Mouse (Mus musculus) kidney, embryonic 15.5 days (tissue): ENCODE data around the gene Sirt2. TPM values are rescaled to one million over a fixed set of nuclear protein-coding genes. Genes with fewer than 3 reads are reported as not detected.

Experiments
- ATAC-seq: fragments of 200-750 bp; cut with Nextera tagmentation; replicated peaks from 2 replicates; pipeline ENCODE4 v1.8.0; 2017; ENCODE audit warnings: moderate TSS enrichment; ENCODE audit not compliant: low FRiP score
- H3K27ac ChIP-seq: fragments of 300-500 bp; sonication (generic); 2 replicates; pipeline ENCODE4 v1.5.1; 2015; ENCODE audit warnings: mild to moderate bottlenecking, inconsistent platforms
- H3K27me3 ChIP-seq: fragments of 300-500 bp; sonication (generic); 2 replicates; pipeline ENCODE4 v1.6.1; 2015; ENCODE audit warnings: inconsistent platforms
- H3K36me3 ChIP-seq: fragments of 300-500 bp; sonication (generic); 2 replicates; pipeline ENCODE4 v1.6.1; 2015; ENCODE audit warnings: inconsistent platforms
- H3K4me1 ChIP-seq: fragments of 300-500 bp; sonication (generic); 2 replicates; pipeline ENCODE4 v1.6.1; 2015; ENCODE audit warnings: inconsistent platforms
- H3K4me2 ChIP-seq: fragments of 300-500 bp; sonication (generic); 2 replicates; pipeline ENCODE4 v1.6.1; 2015; ENCODE audit warnings: moderate library complexity, mild to moderate bottlenecking, inconsistent platforms
- H3K4me3 ChIP-seq: fragments of 300-500 bp; sonication (generic); replicated peaks from 2 replicates; pipeline ENCODE4 v1.5.1; 2015; ENCODE audit warnings: mild to moderate bottlenecking, inconsistent platforms
- H3K9ac ChIP-seq: fragments of 300-500 bp; sonication (generic); 2 replicates; pipeline ENCODE4 v1.6.1; 2015; ENCODE audit warnings: mild to moderate bottlenecking, inconsistent platforms
- H3K9me3 ChIP-seq: fragments of 300-500 bp; sonication (generic); replicated peaks from 2 replicates; pipeline ENCODE4 v1.6.1; 2016; ENCODE audit warnings: inconsistent platforms
- WGBS: fragments of 180-500 bp; shearing (Covaris S2); methylation state at CpG from one replicate; pipeline ENCODE4 v1.1.7; 2015; ENCODE audit warnings: mixed read lengths; 5-methylcytosine and 5-hydroxymethylcytosine counted together
- polyA plus RNA-seq: library from polyadenylated mRNA; unstranded; fragments of >200 nt; fragmentation: Nextera tagmentation; extraction: Ambion mirVana; gene quantifications from 2 replicates; pipeline ENCODE4 v1.2.1, GENCODE M21; 2015

Sirt2 gene
- polyA plus RNA-seq, 1 experiment from 2014 or later, result 67.6 TPM

DNA sequence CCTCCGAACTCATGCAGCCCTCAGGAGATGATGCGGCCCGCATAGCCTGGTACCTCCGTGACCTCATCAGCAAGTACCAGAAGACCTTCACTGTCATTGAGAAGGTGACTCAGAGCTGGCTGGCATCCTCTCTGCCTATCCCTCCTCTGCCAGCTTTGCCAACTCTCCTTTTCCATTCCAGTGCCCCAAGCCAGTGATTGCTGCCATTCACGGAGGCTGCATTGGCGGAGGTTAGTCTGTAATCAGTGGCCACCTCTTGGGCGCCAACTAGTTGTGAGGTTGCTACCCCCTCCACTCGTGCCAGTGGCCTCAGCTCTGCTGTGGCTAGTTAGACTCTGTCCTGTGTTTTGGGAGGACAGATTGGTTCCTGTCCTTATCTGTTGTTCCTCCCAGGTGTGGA, 63.3 kb downstream of the Sirt2 start:
- Histone ChIP-seq H3K4me2 (no peak overlapping the region), H3K27me3 (no peaks in the 10 kb centered on the region), H3K9me3 (no peaks in the 10 kb centered on the region), H3K36me3 (peaks cover 33% of the 10 kb centered on the region), H3K4me1 (peaks cover 19% of the 10 kb centered on the region), H3K4me3 (no peak overlapping the region), H3K9ac (no peak overlapping the region), H3K27ac (no peak overlapping the region)
- no peak for ATAC-seq
- 94% methylated on average over 8 of the region's 8 CpGs for WGBS

DNA sequence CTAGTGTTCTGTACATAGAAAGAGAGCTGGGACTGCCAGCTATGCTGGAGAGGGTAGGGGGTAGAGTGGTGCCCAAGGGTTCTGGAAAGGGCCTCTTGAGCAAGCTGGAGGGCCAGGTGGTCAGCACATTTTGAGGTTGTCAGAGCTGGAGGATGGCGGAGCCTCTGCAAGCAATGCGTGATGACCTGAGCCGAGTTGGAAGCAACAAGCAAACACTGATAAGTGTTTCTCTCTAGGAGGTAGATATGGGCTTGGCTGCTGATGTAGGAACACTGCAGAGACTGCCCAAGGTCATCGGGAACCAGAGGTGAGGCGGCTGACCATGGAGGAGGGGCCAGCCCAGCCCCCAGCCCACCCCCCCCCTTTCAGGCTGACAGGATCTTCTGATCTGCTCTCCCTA, 64.4 kb downstream of the Sirt2 start:
- H3K27me3 ChIP-seq, result no peaks in the 10 kb centered on the region
- H3K36me3 ChIP-seq, result peaks cover 33% of the 10 kb centered on the region
- no peak overlapping the region for H3K4me2 ChIP-seq
- ATAC-seq, result 0 out of 2 replicates have a peak, but pooled peaks have one; percentile 9
- no peak overlapping the region for H3K9ac ChIP-seq
- peaks cover 13% of the 10 kb centered on the region for H3K4me1 ChIP-seq
- H3K4me3 ChIP-seq, result no peak overlapping the region
- no peaks in the 10 kb centered on the region for H3K9me3 ChIP-seq
- 95% methylated on average over 5 of the region's 5 CpGs for WGBS
- no peak overlapping the region for H3K27ac ChIP-seq

DNA sequence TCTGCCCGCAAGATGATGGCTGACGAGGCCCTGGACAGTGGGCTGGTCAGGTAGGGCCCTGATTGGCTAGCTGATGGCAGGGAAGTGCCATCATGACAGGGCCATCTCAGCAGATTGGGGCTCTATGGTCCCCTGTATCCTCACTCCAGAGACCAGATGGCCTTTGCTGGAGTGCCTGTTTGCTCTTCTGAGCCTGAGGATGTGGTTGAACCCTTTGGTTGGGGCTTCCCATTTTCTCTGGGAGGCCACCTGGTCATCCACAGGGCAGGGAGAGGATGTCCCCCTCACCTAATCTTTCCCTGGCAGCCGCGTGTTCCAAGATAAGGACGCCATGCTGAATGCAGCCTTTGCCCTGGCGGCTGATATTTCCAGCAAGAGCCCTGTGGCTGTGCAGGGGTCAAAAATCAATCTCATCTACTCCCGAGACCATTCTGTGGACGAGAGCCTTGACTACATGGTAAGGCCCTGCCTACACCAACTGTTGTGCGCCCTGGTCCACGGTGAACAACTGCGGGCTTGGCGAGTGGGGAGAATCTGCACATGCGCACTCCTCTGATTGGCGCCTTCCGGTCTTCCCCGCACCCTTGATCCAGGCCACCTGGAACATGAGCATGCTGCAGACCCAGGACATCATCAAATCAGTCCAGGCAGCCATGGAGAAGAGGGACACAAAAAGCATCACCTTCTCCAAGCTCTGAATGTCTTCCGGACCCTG, 65.0 kb downstream of the Sirt2 start:
- ATAC-seq, result no peak
- H3K27me3 ChIP-seq, result no peaks in the 10 kb centered on the region
- H3K27ac ChIP-seq, result no peak overlapping the region
- H3K4me2 ChIP-seq, result no peak overlapping the region
- no peak overlapping the region for H3K9ac ChIP-seq
- peaks cover 33% of the 10 kb centered on the region for H3K36me3 ChIP-seq
- peaks cover 7% of the 10 kb centered on the region; the same call in 1 of the 2 replicates for H3K4me1 ChIP-seq
- H3K4me3 ChIP-seq, result no peak overlapping the region
- H3K9me3 ChIP-seq, result no peaks in the 10 kb centered on the region
- WGBS, result 90% methylated on average over 17 of the region's 17 CpGs

DNA sequence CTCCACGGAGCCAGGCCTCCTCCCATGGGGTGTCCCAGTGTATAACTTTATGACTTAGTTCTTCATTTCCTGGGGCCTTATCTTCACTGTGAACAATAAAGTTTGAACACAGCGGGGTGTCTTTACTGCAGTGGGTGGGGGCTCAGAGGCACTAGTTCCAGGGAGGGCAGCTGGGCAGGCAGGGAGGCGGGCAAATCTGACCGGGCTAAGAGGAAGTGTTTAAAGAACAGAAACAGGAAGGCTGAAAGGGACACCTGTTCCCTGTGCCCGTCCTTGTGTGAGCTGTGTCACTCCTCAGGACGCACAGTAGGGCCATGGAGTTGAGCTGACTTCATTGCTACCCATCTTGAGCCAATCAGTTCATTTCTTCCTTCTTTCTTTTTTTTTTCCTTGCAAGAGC, 65.6 kb downstream of the Sirt2 start:
- no peak overlapping the region for H3K4me3 ChIP-seq
- H3K4me1 ChIP-seq, result peaks cover 6% of the 10 kb centered on the region; the same call in 1 of the 2 replicates
- H3K9ac ChIP-seq, result no peak overlapping the region
- no peak overlapping the region for H3K4me2 ChIP-seq
- WGBS, result 62% methylated on average over 6 of the region's 6 CpGs
- peaks cover 33% of the 10 kb centered on the region for H3K36me3 ChIP-seq
- ATAC-seq, result no peak
- H3K27ac ChIP-seq, result no peak overlapping the region
- H3K27me3 ChIP-seq, result no peaks in the 10 kb centered on the region
- H3K9me3 ChIP-seq, result no peaks in the 10 kb centered on the region

DNA sequence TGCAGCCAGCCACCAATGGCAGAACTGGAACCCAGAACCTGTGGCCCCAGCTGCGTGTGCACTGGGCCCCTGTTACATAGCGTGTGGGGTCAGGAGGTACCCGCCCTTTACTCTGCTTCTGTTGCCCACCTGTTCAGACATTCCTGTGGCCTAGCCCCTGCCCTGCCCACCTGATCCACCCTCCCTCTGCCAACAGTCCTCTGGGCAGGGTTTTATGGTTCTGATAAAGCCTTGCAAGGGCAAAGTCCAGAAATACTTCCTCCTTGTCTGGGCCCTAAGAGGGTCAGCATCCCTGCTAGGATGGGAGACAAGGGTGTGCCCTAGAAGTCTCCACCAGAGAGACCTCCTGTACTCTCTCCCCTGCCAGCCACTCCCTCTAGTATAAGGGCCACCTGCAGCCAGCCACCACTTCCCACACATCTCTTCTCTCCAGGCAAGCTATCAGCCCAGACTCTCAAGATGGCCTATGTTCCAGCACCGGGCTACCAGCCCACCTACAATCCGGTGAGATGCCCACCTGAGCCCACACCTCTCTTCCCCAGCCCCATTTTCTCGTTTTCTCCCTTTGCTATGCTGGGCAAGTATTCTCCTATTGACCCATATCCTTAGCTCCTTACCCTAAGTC, 67.3 kb downstream of the Sirt2 start, which contains the start of gene Lgals4:
TSS of gene Lgals4 (plus strand) at position 132 of the 625 bp plus-strand sequence.
- WGBS, result 87% methylated on average over 6 of the region's 6 CpGs
- Histone ChIP-seq H3K9me3 (no peaks in the 10 kb centered on the region), H3K4me1 (no peaks in the 10 kb centered on the region), H3K4me2 (no peak within 1 kb of the TSS), H3K9ac (no peak within 1 kb of the TSS), H3K27me3 (no peaks in the 10 kb centered on the region), H3K27ac (no peak within 1 kb of the TSS), H3K36me3 (peaks cover 30% of the 10 kb centered on the region), H3K4me3 (no peak within 1 kb of the TSS)
- ATAC-seq, result no peak

DNA sequence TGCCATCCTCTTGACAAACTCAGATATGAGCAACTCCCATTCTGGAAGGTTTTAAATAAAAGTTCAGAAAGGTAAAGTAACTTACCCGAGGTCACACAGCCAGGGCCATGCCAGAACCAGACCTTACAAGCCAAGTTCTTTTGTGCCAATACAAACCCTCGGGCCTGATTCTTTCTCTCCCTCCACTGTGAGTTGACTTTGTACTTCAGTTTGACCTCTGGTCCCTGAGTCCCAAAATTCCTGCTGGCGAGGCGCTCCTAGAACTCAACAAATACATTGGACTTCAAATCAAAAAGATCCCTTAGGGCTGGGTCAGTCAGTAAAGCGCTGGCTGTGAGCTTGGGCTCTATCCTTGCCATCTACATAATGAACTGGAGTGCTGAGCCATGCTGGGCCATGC, 70.4 kb downstream of the Sirt2 start:
- Histone ChIP-seq H3K36me3 (peaks cover 2% of the 10 kb centered on the region), H3K9me3 (no peaks in the 10 kb centered on the region), H3K9ac (no peak overlapping the region), H3K4me2 (no peak overlapping the region), H3K4me1 (no peaks in the 10 kb centered on the region), H3K4me3 (no peak overlapping the region), H3K27ac (no peak overlapping the region), H3K27me3 (no peaks in the 10 kb centered on the region)
- no peak for ATAC-seq
- WGBS, result 80% methylated on average over 5 of the region's 5 CpGs

Other genes starting within 250 kb of the Sirt2 start
- not detected in 2 replicates for gene Ifnl3, start 243.9 kb upstream of the Sirt2 start, polyA plus RNA-seq
- gene Sycn, start 225.8 kb upstream of the Sirt2 start, polyA plus RNA-seq, result not detected in 2 replicates
- gene Nccrp1, start 219.5 kb upstream of the Sirt2 start, polyA plus RNA-seq, result 0.14 TPM in 1 of 2 replicates, not detected in the other
- gene Samd4b, start 168.6 kb upstream of the Sirt2 start, polyA plus RNA-seq, result 28.8 and 33.6 TPM in 2 replicates
- gene Pak4, start 168.6 kb upstream of the Sirt2 start, polyA plus RNA-seq, result 63.9 and 72.1 TPM in 2 replicates
- not detected in 2 replicates for gene Acp7, start 135.4 kb upstream of the Sirt2 start, polyA plus RNA-seq
- 5.4 and 9.1 TPM in 2 replicates for gene Fbxo27, start 73.9 kb upstream of the Sirt2 start, polyA plus RNA-seq
- gene Fbxo17, start 49.9 kb upstream of the Sirt2 start, polyA plus RNA-seq, result 8.2 and 9.2 TPM in 2 replicates
- gene Mrps12, start 24.9 kb upstream of the Sirt2 start, polyA plus RNA-seq, result 144 and 152 TPM in 2 replicates
- gene Sars2, start 24.7 kb upstream of the Sirt2 start, polyA plus RNA-seq, result 30.0 and 30.8 TPM in 2 replicates
- gene Ccer2, start 10.6 kb upstream of the Sirt2 start, polyA plus RNA-seq, result not detected in 2 replicates
- 41.6 and 45.2 TPM in 2 replicates for gene Nfkbib, start 777 bp downstream of the Sirt2 start, polyA plus RNA-seq
- 6.2 and 7.4 TPM in 2 replicates for gene Rinl, start 22.2 kb downstream of the Sirt2 start, polyA plus RNA-seq
- 264 and 265 TPM in 2 replicates for gene Hnrnpl, start 41.8 kb downstream of the Sirt2 start, polyA plus RNA-seq
- gene Ech1, start 58.5 kb downstream of the Sirt2 start, polyA plus RNA-seq, result 154 and 164 TPM in 2 replicates
- gene Lgals4, start 67.1 kb downstream of the Sirt2 start, polyA plus RNA-seq, result 12.0 and 32.1 TPM in 2 replicates
- 1.9 and 3.1 TPM in 2 replicates for gene Lgals7, start 97.1 kb downstream of the Sirt2 start, polyA plus RNA-seq
- gene Capn12, start 114.7 kb downstream of the Sirt2 start, polyA plus RNA-seq, result 0.36 and 0.64 TPM in 2 replicates
- gene Actn4, start 195.6 kb downstream of the Sirt2 start, polyA plus RNA-seq, result 288 and 312 TPM in 2 replicates
- gene Eif3k, start 215.1 kb downstream of the Sirt2 start, polyA plus RNA-seq, result 401 and 402 TPM in 2 replicates
- 9.0 and 9.6 TPM in 2 replicates for gene Map4k1, start 215.3 kb downstream of the Sirt2 start, polyA plus RNA-seq